Mouse (Mus musculus) heart, postnatal 0 days (tissue): ENCODE data around the gene Mlx.

Source experiments
- CTCF ChIP-seq: IDR thresholded peaks from 2 replicates; pipeline ENCODE4 v1.5.1; 2016; ENCODE audit warnings: antibody characterized with exemption, control low read depth, low read depth
- EP300 ChIP-seq: IDR thresholded peaks from 2 replicates; pipeline ENCODE4 v1.6.1; 2016; ENCODE audit warnings: antibody characterized with exemption, low read depth

DNA sequence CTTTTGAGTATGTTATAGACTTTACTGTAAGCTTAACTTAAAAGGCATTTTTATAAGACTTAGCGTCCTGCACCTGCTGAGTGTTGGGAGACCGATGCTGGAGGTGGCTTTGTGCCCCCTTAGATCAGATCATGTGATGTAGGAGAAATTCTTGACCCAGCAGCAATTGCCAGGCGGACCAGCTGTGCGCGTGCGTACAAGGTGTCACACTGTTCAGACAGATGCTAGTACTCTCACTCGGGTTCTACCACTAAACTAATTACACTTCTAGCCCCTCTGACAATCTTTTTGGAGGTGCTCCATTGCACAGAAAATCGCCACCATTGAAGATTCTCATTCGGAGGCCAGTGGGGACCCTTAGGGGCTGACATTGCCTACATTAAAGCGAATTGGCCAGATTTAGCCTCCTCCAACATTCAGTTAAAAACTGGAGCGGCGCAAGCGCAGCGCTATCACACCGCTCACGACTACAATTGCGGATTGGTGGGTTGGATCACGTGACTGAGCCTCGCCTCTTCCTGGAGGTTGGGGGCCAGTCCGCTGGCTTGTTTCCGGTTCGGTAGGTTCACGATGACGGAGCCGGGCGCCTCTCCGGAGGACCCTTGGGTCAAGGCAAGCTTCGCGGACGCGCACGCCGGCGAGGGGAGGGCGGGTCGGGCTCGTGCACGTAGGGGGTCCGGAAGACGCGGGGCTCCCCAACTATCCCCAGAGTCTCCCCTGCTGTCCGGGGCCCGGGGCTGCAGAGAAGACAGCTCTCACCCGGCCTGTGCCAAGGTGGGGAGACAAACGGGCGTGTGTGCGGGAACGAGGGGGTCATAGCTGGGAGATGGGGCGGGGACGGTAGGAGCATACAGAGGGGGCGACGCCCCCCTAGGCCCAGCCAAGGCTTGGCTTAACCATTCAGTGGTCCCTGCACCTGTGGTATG is at the start of gene Mlx:
- no peak for TF ChIP-seq CTCF
- 0 out of 2 replicates have a peak, but pooled peaks have one; percentile 41 for TF ChIP-seq EP300
